In genomic region chr2:93228480-93228824, GRCm38 (mm10) we compare ENCODE assay signal across 11 mouse cellular contexts. TPM values are rescaled to one million over a fixed set of nuclear protein-coding genes. Genes with fewer than 3 reads are reported as not detected.
A peak's percentile ranks its signal among the peaks of the same experiment; 100 is the strongest.
DNase-seq lines count a peak whose midpoint lies in the region; ATAC-seq and TF ChIP-seq lines count a peak whose summit lies in the region.
"Had no signal": no experiment of that assay in that cellular context is flagged by ENCODE, and none has a peak within 500 bp of the region (broad histone marks: within the 10 kb centered on the region; RNA-seq: fewer than 3 reads in every experiment).

No protein-coding gene starts in this region.

- peak overlapping the region; percentile 2; the same call in 1 of the 2 replicates for H3K9ac ChIP-seq in kidney, embryonic 16.5 days (replicated peaks; ENCODE audit: low read length)
- peak overlapping the region; percentile 3 for H3K9ac ChIP-seq in forebrain, embryonic 13.5 days
- H3K9ac ChIP-seq in limb, embryonic 14.5 days (ENCODE audit: low read depth, low read length, severe bottlenecking), result no peak overlapping the region

- no peaks in the 10 kb centered on the region for H3K27me3 ChIP-seq in kidney, embryonic 16.5 days (ENCODE audit: insufficient read depth, low read length)
- no peaks in the 10 kb centered on the region for H3K27me3 ChIP-seq in forebrain, embryonic 13.5 days
- no peaks in the 10 kb centered on the region for H3K27me3 ChIP-seq in limb, embryonic 14.5 days (ENCODE audit: control insufficient read depth, insufficient read depth, low read length)

- H3K4me2 ChIP-seq in kidney, embryonic 16.5 days (replicated peaks; ENCODE audit: low read depth, low read length), result no peak overlapping the region
- peak overlapping the region; percentile 53 for H3K4me2 ChIP-seq in forebrain, embryonic 13.5 days
- H3K4me2 ChIP-seq in limb, embryonic 14.5 days (replicated peaks; ENCODE audit: low read depth, low read length, severe bottlenecking), result no peak overlapping the region

- H3K36me3 ChIP-seq in kidney, embryonic 16.5 days (ENCODE audit: insufficient read depth, low read length), result no peaks in the 10 kb centered on the region
- H3K36me3 ChIP-seq in forebrain, embryonic 13.5 days (ENCODE audit: poor library complexity, severe bottlenecking), result no peaks in the 10 kb centered on the region
- no peaks in the 10 kb centered on the region for H3K36me3 ChIP-seq in limb, embryonic 14.5 days (ENCODE audit: control insufficient read depth, insufficient read depth, low read length)

- peaks cover 36% of the 10 kb centered on the region for H3K4me1 ChIP-seq in kidney, embryonic 16.5 days (ENCODE audit: insufficient read depth, low read length)
- H3K4me1 ChIP-seq in forebrain, embryonic 13.5 days, result peaks cover 64% of the 10 kb centered on the region
- H3K4me1 ChIP-seq in limb, embryonic 14.5 days (ENCODE audit: control insufficient read depth, insufficient read depth, low read length), result peaks cover 24% of the 10 kb centered on the region

- no peak overlapping the region for H3K4me3 ChIP-seq in kidney, embryonic 16.5 days (ENCODE audit: low read length)
- no peak overlapping the region for H3K4me3 ChIP-seq in forebrain, embryonic 13.5 days
- H3K4me3 ChIP-seq in limb, embryonic 14.5 days (replicated peaks; ENCODE audit: low read length), result no peak overlapping the region

- no peak for DNase-seq in kidney, postnatal 14 days
- DNase-seq in limb, embryonic 14.5 days (ENCODE audit: low spot score), result no peak
- DNase-seq in retina, postnatal 1 day, result peak; percentile 52
- no peak for DNase-seq in right cerebral cortex, adult 2 months (ENCODE audit: low spot score in 2 of 2)
- DNase-seq in urinary bladder, postnatal 4 days (ENCODE audit: low spot score in 2 of 2), result no peak
- no peak for DNase-seq in thymus, postnatal 14 days
- DNase-seq: lung, postnatal 10 days; right cerebral cortex, adult 18-20 months; thymus, adult 2 months had no signal

- ATAC-seq in kidney, embryonic 16.5 days (ENCODE audit: low FRiP score, low TSS enrichment), result no peak
- peak; percentile 52 for ATAC-seq in forebrain, embryonic 13.5 days
- ATAC-seq in limb, embryonic 14.5 days (ENCODE audit: low FRiP score, low read depth), result no peak

- no peak for TF ChIP-seq POLR2A in limb, embryonic 14.5 days (IDR thresholded peaks at IDR 0.05; ENCODE audit: borderline replicate concordance, extremely low read depth, insufficient read depth, insufficient read length)

- 12% methylated on average over 5 of the region's 5 CpGs for WGBS in kidney, embryonic 16.5 days
- WGBS in forebrain, embryonic 13.5 days, result 4% methylated on average over 5 of the region's 5 CpGs
- WGBS in limb, embryonic 14.5 days, result 12% methylated on average over 5 of the region's 5 CpGs

- H3K27ac ChIP-seq in kidney, embryonic 16.5 days (ENCODE audit: low read length), result peak overlapping the region; percentile 87
- H3K27ac ChIP-seq in forebrain, embryonic 13.5 days, result peak overlapping the region; percentile 89
- H3K27ac ChIP-seq in limb, embryonic 14.5 days (replicated peaks; ENCODE audit: low read depth, low read length), result peak overlapping the region; percentile 10; the same call in 1 of the 2 replicates

- H3K9me3 ChIP-seq in kidney, embryonic 16.5 days (ENCODE audit: low read length), result no peaks in the 10 kb centered on the region
- H3K9me3 ChIP-seq in forebrain, embryonic 13.5 days (replicated peaks), result no peaks in the 10 kb centered on the region
- H3K9me3 ChIP-seq in limb, embryonic 14.5 days (ENCODE audit: control insufficient read depth, low read length), result no peaks in the 10 kb centered on the region

RNA-seq across cellular contexts. Expression of gene Trp53i11, which starts 41.1 kb away (rescaled TPM):
- 36.5 and 48.8 TPM in 2 replicates for polyA plus RNA-seq in kidney, embryonic 16.5 days (2015; fragmentation: Nextera tagmentation; extraction: Ambion mirVana)
- polyA plus RNA-seq in forebrain, embryonic 13.5 days (2015; fragmentation: Nextera tagmentation; extraction: Ambion mirVana), result 84.5 and 87.5 TPM in 2 replicates
- polyA plus RNA-seq in limb, embryonic 14.5 days (2012; rRNA removed), result 30.5 and 36.9 TPM in 2 replicates
- polyA plus RNA-seq in limb, embryonic 14.5 days (2014; fragmentation: Nextera tagmentation; extraction: Ambion mirVana), result 26.6 and 37.4 TPM in 2 replicates

Comparison
In these comparisons a context has a peak if more than half of its experiments do, and no peak if none do; other contexts are left out.
1. H3K27ac ChIP-seq: peak in every context shown above with its lines; median percentile 89 in forebrain, embryonic 13.5 days; 87 in kidney, embryonic 16.5 days; 10 in limb, embryonic 14.5 days.